Mouse (Mus musculus): ENCODE measurements around the gene Ptprn2.
"Not testable (repeated sequence)": the region's sequence is repeated elsewhere in the genome, so short reads cannot be mapped to it uniquely, and the experiment has no call there.

Gene Ptprn2

DNA sequence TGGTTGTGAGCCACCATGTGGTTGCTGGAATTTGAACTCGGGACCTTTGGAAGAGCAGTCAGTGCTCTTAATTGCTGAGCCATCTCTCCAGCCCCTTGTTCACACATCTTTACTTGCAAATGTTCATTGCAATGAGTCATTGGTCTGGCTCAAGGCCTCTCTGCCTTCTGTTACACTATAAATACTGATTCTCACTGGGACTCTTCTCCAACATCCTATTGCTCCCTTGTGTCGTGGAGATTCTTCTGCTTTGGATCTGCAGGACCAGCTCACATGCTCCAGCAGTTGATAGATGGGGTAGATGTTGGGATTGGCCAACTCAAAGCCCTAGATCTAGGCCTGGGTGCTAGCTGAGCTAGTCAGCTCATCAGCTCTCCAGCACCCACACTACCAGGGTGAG is 28.3 kb downstream of the Ptprn2 start:
- not testable (repeated sequence) for DNase-seq (ENCODE audit: extremely low spot score, low read depth, low spot score)

DNA sequence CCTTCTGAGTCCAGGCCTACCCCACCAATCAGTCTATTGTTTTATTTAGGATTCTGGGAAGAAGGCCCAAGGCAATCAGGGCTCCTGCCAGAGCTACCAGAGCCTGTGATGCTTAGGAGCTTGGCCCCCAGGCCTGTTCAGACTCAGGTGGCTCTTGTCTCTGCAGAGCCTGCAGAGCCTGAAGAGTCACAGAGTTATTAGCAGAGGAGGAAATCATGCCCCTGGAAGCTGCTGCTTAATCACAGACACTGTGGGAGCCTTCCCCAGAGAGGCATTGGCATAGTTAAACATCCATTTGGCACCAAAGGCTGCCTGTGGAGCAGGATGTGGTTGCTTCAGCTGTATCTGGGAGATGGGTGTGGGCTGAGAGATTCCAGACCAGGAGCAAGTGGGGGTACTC is 30.3 kb downstream of the Ptprn2 start:
- DNase-seq (ENCODE audit: extremely low spot score, low read depth, low spot score) = no peak

- DNase-seq (ENCODE audit: extremely low spot score, low read depth, low spot score) = no peak
These were observed 43.3 kb downstream of the Ptprn2 start for GRCm38 (mm10) chr12:116528861-116529260.

DNA sequence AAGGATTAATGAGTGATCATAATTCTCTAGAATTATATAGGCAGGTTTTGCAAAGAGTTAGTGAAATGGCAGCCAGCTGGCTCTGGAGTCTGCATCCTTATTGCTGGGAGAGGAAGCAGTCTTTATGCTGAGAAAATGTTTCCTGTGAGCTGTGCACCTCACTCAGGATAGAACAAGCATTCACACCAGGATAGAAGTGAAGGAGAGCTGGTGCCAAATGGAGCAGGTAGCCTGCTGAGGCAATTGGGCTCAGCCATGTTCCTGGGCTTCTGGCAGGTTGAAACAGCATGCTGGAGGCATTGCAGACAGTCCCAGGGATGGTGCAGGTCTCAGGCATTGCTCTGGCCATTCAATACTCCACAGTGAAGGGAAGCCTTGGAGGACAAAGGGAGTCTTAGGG is 47.8 kb downstream of the Ptprn2 start:
- DNase-seq (ENCODE audit: extremely low spot score, low read depth, low spot score) = no peak

DNA sequence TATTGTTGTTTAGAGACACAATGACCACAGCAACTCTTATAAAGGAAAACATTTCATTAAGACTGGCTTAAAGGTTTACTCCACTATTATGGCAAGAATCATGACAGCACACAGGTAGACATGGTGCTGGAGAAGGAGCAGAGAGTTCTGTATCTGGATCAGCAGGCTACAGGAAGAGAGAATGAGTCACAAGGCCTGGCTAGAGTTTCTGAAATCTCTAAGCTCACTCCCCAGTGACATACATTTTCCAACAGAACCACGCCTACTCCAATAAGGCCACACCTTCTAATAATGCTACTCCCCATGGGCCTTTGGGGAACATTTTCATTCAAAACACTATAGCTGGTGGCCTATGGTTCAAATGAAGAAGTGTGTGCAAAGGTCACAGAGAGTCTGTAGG is 53.8 kb downstream of the Ptprn2 start:
- no peak for DNase-seq (ENCODE audit: extremely low spot score, low read depth, low spot score)

- no peak for DNase-seq (ENCODE audit: extremely low spot score, low read depth, low spot score)
These were observed 55.1 kb downstream of the Ptprn2 start for GRCm38 (mm10) chr12:116540608-116541007.

DNA sequence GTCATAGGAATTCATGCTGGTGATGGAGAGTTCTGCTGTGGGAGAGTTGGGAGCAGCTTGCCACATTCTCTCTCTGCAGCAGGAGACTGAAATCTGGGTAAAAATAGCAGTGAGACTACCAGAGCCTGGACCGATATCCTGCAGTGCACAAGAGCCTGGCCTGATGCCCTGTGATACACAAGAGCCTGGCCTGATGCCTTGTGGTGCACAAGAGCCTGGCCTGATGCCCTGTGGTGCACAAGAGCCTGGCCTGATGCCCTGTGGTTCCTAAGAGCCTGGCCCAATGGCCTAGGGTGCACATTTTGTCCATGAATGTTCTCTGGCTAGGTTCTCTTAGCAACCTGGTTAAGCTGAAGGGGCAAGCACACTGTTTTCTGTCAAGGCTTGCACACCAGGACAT is 64.5 kb downstream of the Ptprn2 start:
- DNase-seq (ENCODE audit: extremely low spot score, low read depth, low spot score) = no peak

DNA sequence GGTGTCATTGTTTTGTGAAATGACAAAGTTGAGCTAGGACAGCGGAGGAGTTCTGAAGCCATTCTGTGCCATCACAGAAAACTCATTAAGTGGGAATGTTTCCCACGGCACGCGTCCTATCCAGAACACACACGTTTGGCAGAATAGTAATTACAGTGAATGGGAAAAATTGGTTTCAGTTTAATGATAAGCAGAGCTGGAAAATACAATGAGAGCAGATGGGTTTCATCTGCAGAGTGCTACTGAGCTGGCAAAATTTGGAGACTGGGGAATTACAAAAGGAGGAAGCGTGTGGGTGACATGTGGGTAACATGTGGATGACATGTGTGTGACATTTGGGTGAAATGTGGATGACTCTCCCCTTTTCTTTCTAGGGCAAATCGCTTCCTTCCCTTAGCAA is 66.0 kb downstream of the Ptprn2 start:
- DNase-seq (ENCODE audit: extremely low spot score, low read depth, low spot score) = no peak

DNA sequence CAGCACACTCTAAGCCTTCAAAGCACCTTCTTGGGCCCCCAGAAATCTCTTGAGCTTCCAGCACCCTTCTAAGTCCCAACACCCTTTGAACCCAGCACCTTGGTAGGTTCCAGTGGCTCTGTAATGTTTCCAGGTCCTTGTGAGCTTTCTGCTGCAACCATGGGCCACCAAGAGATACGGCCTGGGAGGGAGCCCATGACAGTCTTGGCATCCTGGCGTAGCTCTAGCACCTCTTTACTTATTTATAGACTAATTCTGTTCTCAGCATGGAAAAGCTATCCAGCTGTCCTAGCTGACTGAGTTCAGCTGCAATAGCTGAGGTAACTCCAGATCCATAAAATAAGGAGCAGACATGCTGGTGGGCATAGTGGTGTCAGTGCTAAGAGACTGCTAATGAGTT is 66.8 kb downstream of the Ptprn2 start:
- DNase-seq (ENCODE audit: extremely low spot score, low read depth, low spot score) = no peak

- DNase-seq (ENCODE audit: extremely low spot score, low read depth, low spot score) = no peak
These were observed 67.8 kb downstream of the Ptprn2 start for GRCm38 (mm10) chr12:116553361-116553760.

GRCm38 (mm10) chr12:116555964-116556363 is 70.4 kb downstream of the Ptprn2 start:
- no peak for DNase-seq (ENCODE audit: extremely low spot score, low read depth, low spot score)

GRCm38 (mm10) chr12:116564441-116564840 is 78.9 kb downstream of the Ptprn2 start:
- no peak for DNase-seq (ENCODE audit: extremely low spot score, low read depth, low spot score)

DNA sequence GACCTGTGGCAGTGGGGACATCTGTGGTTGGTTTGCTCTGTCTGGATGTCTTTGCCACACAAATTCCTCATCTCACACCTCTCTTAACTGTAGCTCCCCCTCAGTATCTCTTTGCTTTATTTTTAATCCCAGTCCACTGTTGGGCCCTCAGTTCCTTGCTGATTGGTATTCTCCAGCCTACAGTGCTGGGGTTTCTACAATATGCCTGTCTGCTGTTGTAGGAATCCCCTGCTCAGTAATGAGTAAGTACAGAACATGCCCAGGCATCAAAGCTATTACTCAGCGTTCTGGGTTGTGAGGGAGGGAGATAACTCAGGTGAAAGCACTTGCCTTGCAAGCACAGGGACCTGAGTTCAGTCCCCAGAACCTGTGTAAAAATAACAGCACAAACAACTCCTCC is 81.2 kb downstream of the Ptprn2 start:
- no peak for DNase-seq (ENCODE audit: extremely low spot score, low read depth, low spot score)

DNA sequence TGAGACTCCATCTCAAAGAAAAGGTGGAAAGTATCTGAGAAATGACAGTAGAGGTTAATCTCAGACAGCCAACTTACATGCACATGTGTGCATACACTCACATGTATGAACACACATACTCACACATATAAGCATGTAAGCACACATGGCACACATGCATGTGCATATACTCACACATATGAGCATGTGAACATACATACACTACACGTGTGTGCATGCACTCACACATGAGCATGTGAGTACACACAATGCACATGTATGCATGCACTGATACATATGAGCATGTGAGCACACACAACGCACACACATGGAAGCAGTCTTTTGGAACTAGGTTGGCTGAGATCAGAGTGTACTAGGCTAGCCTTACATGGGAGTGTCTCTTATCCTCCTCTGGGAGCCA is 81.7 kb downstream of the Ptprn2 start:
- DNase-seq (ENCODE audit: extremely low spot score, low read depth, low spot score) = no peak

DNA sequence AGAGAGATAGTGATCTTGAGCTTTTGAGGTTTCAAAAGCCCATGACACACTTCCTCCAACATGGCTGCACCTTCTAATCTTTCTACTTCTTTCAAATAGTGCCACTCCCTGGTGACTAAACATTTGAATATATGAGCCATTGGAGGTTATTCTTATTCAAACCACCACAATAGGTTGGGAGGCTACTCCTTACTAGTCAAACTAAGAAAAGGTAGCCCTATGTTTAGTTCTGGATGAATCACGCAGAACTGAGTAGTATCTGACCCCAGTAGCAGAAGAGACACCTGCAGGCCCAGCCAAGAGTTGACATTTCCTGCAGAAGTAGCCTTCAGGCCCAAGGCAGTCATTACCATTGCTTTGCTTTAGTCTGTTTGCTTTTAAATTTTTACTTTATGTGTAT is 84.0 kb downstream of the Ptprn2 start:
- DNase-seq (ENCODE audit: extremely low spot score, low read depth, low spot score) = no peak

- DNase-seq (ENCODE audit: extremely low spot score, low read depth, low spot score) = no peak
These were observed 88.6 kb downstream of the Ptprn2 start for GRCm38 (mm10) chr12:116574102-116574501.

GRCm38 (mm10) chr12:116574720-116575119 is 89.2 kb downstream of the Ptprn2 start:
- no peak for DNase-seq (ENCODE audit: extremely low spot score, low read depth, low spot score)

GRCm38 (mm10) chr12:116577917-116578316 is 92.4 kb downstream of the Ptprn2 start:
- DNase-seq (ENCODE audit: extremely low spot score, low read depth, low spot score) = not testable (repeated sequence)

- no peak for DNase-seq (ENCODE audit: extremely low spot score, low read depth, low spot score)
These were observed 95.5 kb downstream of the Ptprn2 start for GRCm38 (mm10) chr12:116580827-116581544.

DNA sequence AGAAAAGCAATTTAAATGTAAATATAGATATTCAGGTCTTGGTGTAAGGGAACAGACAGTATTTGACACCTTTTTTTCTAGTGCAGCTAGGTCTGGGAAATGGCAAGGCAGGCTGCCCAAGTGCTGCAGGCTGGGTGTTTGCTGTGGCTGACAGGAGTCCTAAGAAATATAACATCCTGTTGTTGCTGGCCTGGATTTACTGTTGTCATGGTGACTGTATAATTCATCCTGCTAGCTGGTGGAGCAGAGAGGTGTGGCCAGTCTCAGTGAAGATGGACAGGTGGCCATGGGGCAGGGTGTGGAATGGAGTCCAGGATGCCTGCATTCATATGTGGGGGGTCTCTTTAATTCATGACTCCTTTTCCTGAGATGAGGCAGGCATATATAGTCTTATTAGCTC is 96.3 kb downstream of the Ptprn2 start:
- DNase-seq (ENCODE audit: extremely low spot score, low read depth, low spot score) = no peak

GRCm38 (mm10) chr12:116582829-116583228 is 97.3 kb downstream of the Ptprn2 start:
- no peak for DNase-seq (ENCODE audit: extremely low spot score, low read depth, low spot score)

DNA sequence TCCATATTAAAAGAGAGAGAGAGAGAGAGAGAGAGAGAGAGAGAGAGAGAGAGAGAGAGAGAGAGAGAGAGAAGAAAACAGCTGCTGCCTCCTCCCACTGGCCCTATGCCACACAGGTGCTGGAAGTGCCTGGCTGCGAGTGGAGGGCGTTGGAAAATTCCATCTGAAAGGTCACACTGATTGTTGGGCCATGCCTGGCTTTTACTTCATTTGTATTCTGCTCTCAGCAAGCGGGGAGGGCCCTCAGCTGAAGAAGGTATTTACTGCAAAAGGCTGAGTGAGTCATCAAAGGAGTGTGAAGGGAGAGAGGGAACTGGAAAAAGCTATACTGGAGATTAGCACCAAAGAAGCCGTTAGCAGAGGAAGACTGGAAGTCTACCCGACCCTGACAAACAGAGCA is 99.5 kb downstream of the Ptprn2 start:
- DNase-seq (ENCODE audit: extremely low spot score, low read depth, low spot score) = no peak

DNA sequence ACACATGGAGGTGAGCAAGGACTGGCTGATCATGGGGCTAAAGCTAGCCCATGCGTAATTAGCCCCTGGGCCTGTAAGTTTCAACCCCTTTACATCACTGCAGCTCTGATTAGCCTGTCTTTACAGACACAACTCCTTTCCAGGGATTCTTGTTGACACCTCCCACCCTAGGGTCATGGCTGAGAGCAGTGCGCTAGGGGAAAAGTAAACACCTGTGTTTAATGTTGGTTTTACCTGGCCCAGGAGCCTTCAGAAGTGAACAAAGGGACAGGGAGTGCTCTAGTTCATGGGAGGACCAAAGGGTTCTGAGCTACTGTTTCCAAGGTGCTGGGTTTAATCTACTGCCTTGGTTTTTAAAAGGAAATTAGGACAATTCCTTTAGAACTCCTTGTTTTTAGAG is 100.6 kb downstream of the Ptprn2 start:
- DNase-seq (ENCODE audit: extremely low spot score, low read depth, low spot score) = no peak

Measured in hindlimb bud, embryonic 11.5 days (tissue).